Mouse (Mus musculus) stomach, postnatal 0 days (tissue): ENCODE data around the gene Ms4a5.

Experiments used
- CTCF ChIP-seq: IDR thresholded peaks from 2 replicates; pipeline ENCODE4 v1.5.1; 2016; ENCODE audit warnings: antibody characterized with exemption, low read depth, mild to moderate bottlenecking, moderate library complexity
- EP300 ChIP-seq: optimal IDR thresholded peaks from 2 replicates; pipeline ENCODE3; 2016; ENCODE audit warnings: antibody characterized with exemption

DNA sequence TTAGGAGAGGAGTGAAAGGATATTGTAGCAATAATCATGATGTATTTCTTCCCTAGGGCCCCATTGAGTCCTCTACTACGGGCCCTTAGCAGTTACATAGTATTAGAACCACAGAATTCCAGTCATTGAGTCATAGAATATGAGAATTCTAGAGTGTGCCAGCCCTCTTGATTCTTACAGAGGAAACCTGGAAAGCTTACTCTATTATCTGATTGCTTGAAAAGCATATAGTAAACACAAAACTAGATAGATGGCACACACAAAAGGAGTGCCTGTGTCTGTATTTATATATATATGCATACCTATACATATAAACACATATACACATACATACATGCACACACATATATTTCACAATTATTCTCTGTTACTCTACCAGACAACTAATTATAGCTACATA, 30.7 kb upstream of the Ms4a5 start, which contains the start of gene Ms4a14:
- no peak for TF ChIP-seq EP300
- no peak for TF ChIP-seq CTCF
